Mouse (Mus musculus): ENCODE measurements around the gene Cc2d2a. TPM values are rescaled to one million over a fixed set of nuclear protein-coding genes. Genes with fewer than 3 reads are reported as not detected.
A peak's percentile ranks its signal among the peaks of the same experiment; 100 is the strongest.

Cc2d2a gene
- polyA plus RNA-seq, 1 experiment from 2014 or later, result 11.4 TPM

- Histone ChIP-seq H3K9ac (replicated peaks) (peak overlapping the region; percentile 65), H3K4me3 (peak overlapping the region; percentile 53), H3K9me3 (no peaks in the 10 kb centered on the region), H3K36me3 (peaks cover 16% of the 10 kb centered on the region), H3K4me1 (peaks cover 7% of the 10 kb centered on the region), H3K27me3 (no peaks in the 10 kb centered on the region), H3K27ac (replicated peaks) (peak overlapping the region; percentile 77), H3K4me2 (replicated peaks) (peak overlapping the region; percentile 63)
- WGBS, result 0% methylated on average over 12 of the region's 12 CpGs
- ATAC-seq (ENCODE audit: low FRiP score, low read depth), result peak; percentile 93
Observed at GRCm38 (mm10) chr5:43672177-43672911, 10.2 kb downstream of the Cc2d2a start.

GRCm38 (mm10) chr5:43673083-43673482 lies 10.9 kb downstream of the Cc2d2a start:
- Histone ChIP-seq H3K9me3 (no peaks in the 10 kb centered on the region), H3K36me3 (peaks cover 18% of the 10 kb centered on the region), H3K27me3 (no peaks in the 10 kb centered on the region), H3K4me3 (peak overlapping the region; percentile 53), H3K9ac (replicated peaks) (peak overlapping the region; percentile 65), H3K27ac (replicated peaks) (no peak overlapping the region), H3K4me2 (replicated peaks) (peak overlapping the region; percentile 63), H3K4me1 (peaks cover 7% of the 10 kb centered on the region)
- no peak for ATAC-seq (ENCODE audit: low FRiP score, low read depth)
- 85% methylated on average over 2 of the region's 2 CpGs for WGBS

GRCm38 (mm10) chr5:43685466-43685865 lies 23.3 kb downstream of the Cc2d2a start:
- no peak for ATAC-seq (ENCODE audit: low FRiP score, low read depth)

GRCm38 (mm10) chr5:43692489-43692888 lies 30.3 kb downstream of the Cc2d2a start:
- H3K4me1 ChIP-seq, result no peaks in the 10 kb centered on the region
- H3K4me2 ChIP-seq (replicated peaks), result no peak overlapping the region
- no peak overlapping the region for H3K9ac ChIP-seq (replicated peaks)
- H3K27ac ChIP-seq (replicated peaks), result no peak overlapping the region
- H3K27me3 ChIP-seq, result no peaks in the 10 kb centered on the region
- ATAC-seq (ENCODE audit: low FRiP score, low read depth), result no peak
- WGBS, result 81% methylated on average over 4 of the region's 4 CpGs
- H3K4me3 ChIP-seq, result no peak overlapping the region
- H3K9me3 ChIP-seq, result no peaks in the 10 kb centered on the region
- H3K36me3 ChIP-seq, result peaks cover 62% of the 10 kb centered on the region

More at GRCm38 (mm10) chr5:43685466-43685865, 23.3 kb downstream of the Cc2d2a start:
- Histone ChIP-seq H3K4me1 (no peaks in the 10 kb centered on the region), H3K9me3 (no peaks in the 10 kb centered on the region), H3K27ac (replicated peaks) (no peak overlapping the region), H3K9ac (replicated peaks) (no peak overlapping the region), H3K27me3 (no peaks in the 10 kb centered on the region), H3K4me2 (replicated peaks) (no peak overlapping the region), H3K4me3 (no peak overlapping the region), H3K36me3 (peaks cover 91% of the 10 kb centered on the region)
- WGBS, result 98% methylated on average over 5 of the region's 5 CpGs

GRCm38 (mm10) chr5:43697133-43697532 lies 35.0 kb downstream of the Cc2d2a start:
- no peaks in the 10 kb centered on the region for H3K9me3 ChIP-seq
- 94% methylated on average over 3 of the region's 3 CpGs for WGBS
- no peak overlapping the region for H3K4me2 ChIP-seq (replicated peaks)
- H3K9ac ChIP-seq (replicated peaks), result no peak overlapping the region
- H3K4me3 ChIP-seq, result no peak overlapping the region
- H3K4me1 ChIP-seq, result no peaks in the 10 kb centered on the region
- ATAC-seq (ENCODE audit: low FRiP score, low read depth), result no peak
- H3K36me3 ChIP-seq, result peaks cover 48% of the 10 kb centered on the region
- no peak overlapping the region for H3K27ac ChIP-seq (replicated peaks)
- H3K27me3 ChIP-seq, result no peaks in the 10 kb centered on the region

- no peak overlapping the region for H3K4me3 ChIP-seq
- H3K9ac ChIP-seq (replicated peaks), result no peak overlapping the region
- no peak overlapping the region for H3K27ac ChIP-seq (replicated peaks)
- no peak for ATAC-seq (ENCODE audit: low FRiP score, low read depth)
- H3K4me1 ChIP-seq, result no peaks in the 10 kb centered on the region
- peaks cover 64% of the 10 kb centered on the region for H3K36me3 ChIP-seq
- H3K4me2 ChIP-seq (replicated peaks), result no peak overlapping the region
- no peaks in the 10 kb centered on the region for H3K9me3 ChIP-seq
- H3K27me3 ChIP-seq, result no peaks in the 10 kb centered on the region
Observed at GRCm38 (mm10) chr5:43699240-43699639, 37.1 kb downstream of the Cc2d2a start.

GRCm38 (mm10) chr5:43721538-43722451 lies 59.6 kb downstream of the Cc2d2a start:
- ATAC-seq (ENCODE audit: low FRiP score, low read depth), result no peak
- 80% methylated on average over 5 of the region's 5 CpGs for WGBS
- peaks cover 41% of the 10 kb centered on the region for H3K36me3 ChIP-seq

GRCm38 (mm10) chr5:43722452-43722783 lies 60.3 kb downstream of the Cc2d2a start:
- Histone ChIP-seq H3K9ac (replicated peaks) (no peak overlapping the region), H3K27ac (replicated peaks) (no peak overlapping the region), H3K4me3 (no peak overlapping the region), H3K4me2 (replicated peaks) (no peak overlapping the region), H3K27me3 (no peaks in the 10 kb centered on the region), H3K4me1 (no peaks in the 10 kb centered on the region), H3K9me3 (no peaks in the 10 kb centered on the region), H3K36me3 (peaks cover 35% of the 10 kb centered on the region)
- ATAC-seq (ENCODE audit: low FRiP score, low read depth), result no peak
- WGBS, result 92% methylated on average over 6 of the region's 6 CpGs

More at GRCm38 (mm10) chr5:43721538-43722451, 59.6 kb downstream of the Cc2d2a start:
- no peak overlapping the region for H3K4me2 ChIP-seq (replicated peaks)
- H3K9me3 ChIP-seq, result no peaks in the 10 kb centered on the region
- H3K9ac ChIP-seq (replicated peaks), result no peak overlapping the region
- H3K27me3 ChIP-seq, result no peaks in the 10 kb centered on the region
- no peak overlapping the region for H3K27ac ChIP-seq (replicated peaks)
- no peak overlapping the region for H3K4me3 ChIP-seq
- H3K4me1 ChIP-seq, result no peaks in the 10 kb centered on the region

- Histone ChIP-seq H3K36me3 (peaks cover 31% of the 10 kb centered on the region), H3K27ac (replicated peaks) (no peak overlapping the region), H3K9me3 (no peaks in the 10 kb centered on the region), H3K4me1 (no peaks in the 10 kb centered on the region), H3K4me3 (no peak overlapping the region), H3K4me2 (replicated peaks) (no peak overlapping the region), H3K27me3 (no peaks in the 10 kb centered on the region), H3K9ac (replicated peaks) (no peak overlapping the region)
- 95% methylated on average over 7 of the region's 7 CpGs for WGBS
- no peak for ATAC-seq (ENCODE audit: low FRiP score, low read depth)
Observed at GRCm38 (mm10) chr5:43723830-43724229, 61.7 kb downstream of the Cc2d2a start.

GRCm38 (mm10) chr5:43728375-43729165 lies 66.4 kb downstream of the Cc2d2a start:
- peaks cover 30% of the 10 kb centered on the region; the same call in 1 of the 2 replicates for H3K36me3 ChIP-seq
- H3K27me3 ChIP-seq, result no peaks in the 10 kb centered on the region
- H3K4me1 ChIP-seq, result no peaks in the 10 kb centered on the region
- no peak overlapping the region for H3K4me2 ChIP-seq (replicated peaks)
- no peak overlapping the region for H3K9ac ChIP-seq (replicated peaks)
- H3K9me3 ChIP-seq, result no peaks in the 10 kb centered on the region
- WGBS, result 90% methylated on average over 11 of the region's 11 CpGs
- no peak overlapping the region for H3K4me3 ChIP-seq
- no peak for ATAC-seq (ENCODE audit: low FRiP score, low read depth)
- H3K27ac ChIP-seq (replicated peaks), result no peak overlapping the region

- Histone ChIP-seq H3K36me3 (peaks cover 33% of the 10 kb centered on the region; the same call in 1 of the 2 replicates), H3K27me3 (no peaks in the 10 kb centered on the region), H3K4me3 (no peak overlapping the region), H3K27ac (replicated peaks) (no peak overlapping the region), H3K9me3 (no peaks in the 10 kb centered on the region), H3K4me2 (replicated peaks) (no peak overlapping the region), H3K4me1 (no peaks in the 10 kb centered on the region), H3K9ac (replicated peaks) (no peak overlapping the region)
- ATAC-seq (ENCODE audit: low FRiP score, low read depth), result no peak
- 71% methylated on average over 8 of the region's 8 CpGs for WGBS
Observed at GRCm38 (mm10) chr5:43732381-43732780, 70.2 kb downstream of the Cc2d2a start.

All from midbrain, embryonic 12.5 days (tissue).